ENCODE assay signal across 10 mouse cellular contexts in the genomic region with DNA sequence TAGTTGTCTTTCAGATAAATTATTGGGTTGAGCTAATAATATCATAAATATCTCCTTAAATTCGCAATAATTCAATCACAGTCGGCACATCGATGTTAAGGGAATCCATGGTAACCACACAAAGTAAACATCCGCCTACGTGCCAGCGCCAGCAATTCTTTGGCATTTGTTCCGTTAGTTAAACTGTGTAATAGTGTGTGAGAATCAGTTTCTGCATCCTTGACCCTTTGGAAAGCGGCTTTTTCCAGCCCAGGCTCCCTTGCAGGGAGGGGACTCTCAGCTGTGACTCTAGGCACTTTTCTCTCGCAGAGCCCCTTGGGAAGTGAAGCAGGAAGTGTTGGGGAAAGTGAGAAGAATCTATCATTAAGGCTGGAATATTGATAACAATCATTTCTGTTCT.
A peak's percentile ranks its signal among the peaks of the same experiment; 100 is the strongest.
DNase-seq lines count a peak whose midpoint lies in the region; ATAC-seq lines count a peak whose summit lies in the region.
"Had no signal": no experiment of that assay in that cellular context is flagged by ENCODE, and none has a peak within 500 bp of the region (broad histone marks: within the 10 kb centered on the region; RNA-seq: fewer than 3 reads in every experiment).

No protein-coding gene starts in this region.

- ATAC-seq in forebrain, embryonic 11.5 days (replicated peaks; ENCODE audit: low FRiP score): peak; percentile 67
- ATAC-seq in midbrain, embryonic 16.5 days: peak; percentile 65; the same call in 1 of the 2 replicates
- ATAC-seq in intestine, embryonic 15.5 days: no peak
- no peak for ATAC-seq in granulocyte monocyte progenitor cell, adult 5-6 weeks (replicated peaks; ENCODE audit: poor library complexity, severe bottlenecking)

- DNase-seq in kidney, postnatal 10 days: peak; percentile 31
- DNase-seq in kidney, postnatal 25 days: no peak
- no peak for DNase-seq in forebrain, embryonic 11.5 days (ENCODE audit: low spot score)
- DNase-seq in layer of hippocampus, adult 18-20 months (ENCODE audit: low spot score in 2 of 2): peak; percentile 29 to 80
- no peak for DNase-seq in frontal cortex, postnatal 10 days (ENCODE audit: low spot score in 2 of 2)

- 31% methylated on average over 9 of the region's 9 CpGs for WGBS in forebrain, embryonic 11.5 days
- WGBS in midbrain, embryonic 16.5 days: 10% methylated on average over 9 of the region's 9 CpGs
- WGBS in intestine, embryonic 15.5 days: 42% methylated on average over 9 of the region's 9 CpGs

- H3K27me3 ChIP-seq in forebrain, embryonic 11.5 days (ENCODE audit: control insufficient read depth, insufficient read depth, low read length): no peaks in the 10 kb centered on the region
- H3K27me3 ChIP-seq in midbrain, embryonic 16.5 days (ENCODE audit: control insufficient read depth, insufficient read depth, low read depth, low read length): no peaks in the 10 kb centered on the region
- no peaks in the 10 kb centered on the region for H3K27me3 ChIP-seq in intestine, embryonic 15.5 days (replicated peaks)
- H3K27me3 ChIP-seq: embryonic facial prominence, embryonic 12.5 days had no signal

- H3K4me3 ChIP-seq in forebrain, embryonic 11.5 days (ENCODE audit: low read depth, low read length): no peak overlapping the region
- no peak overlapping the region for H3K4me3 ChIP-seq in midbrain, embryonic 16.5 days (ENCODE audit: low read depth, low read length)
- no peak overlapping the region for H3K4me3 ChIP-seq in intestine, embryonic 15.5 days (replicated peaks)
- H3K4me3 ChIP-seq: embryonic facial prominence, embryonic 12.5 days had no signal

- no peak overlapping the region for H3K9ac ChIP-seq in forebrain, embryonic 11.5 days (ENCODE audit: low read length)
- no peak overlapping the region for H3K9ac ChIP-seq in midbrain, embryonic 16.5 days (ENCODE audit: low read depth, low read length)
- H3K9ac ChIP-seq in intestine, embryonic 15.5 days: no peak overlapping the region
- H3K9ac ChIP-seq: embryonic facial prominence, embryonic 12.5 days had no signal

- H3K9me3 ChIP-seq in forebrain, embryonic 11.5 days (ENCODE audit: control insufficient read depth, low read length): no peaks in the 10 kb centered on the region
- no peaks in the 10 kb centered on the region for H3K9me3 ChIP-seq in midbrain, embryonic 16.5 days (replicated peaks; ENCODE audit: control insufficient read depth, low read length, poor library complexity, severe bottlenecking)
- H3K9me3 ChIP-seq in intestine, embryonic 15.5 days: no peaks in the 10 kb centered on the region
- H3K9me3 ChIP-seq: embryonic facial prominence, embryonic 12.5 days; G1E had no signal

- no peaks in the 10 kb centered on the region for H3K36me3 ChIP-seq in forebrain, embryonic 11.5 days (ENCODE audit: control insufficient read depth, insufficient read depth, low read length)
- no peaks in the 10 kb centered on the region for H3K36me3 ChIP-seq in midbrain, embryonic 16.5 days (ENCODE audit: control insufficient read depth, insufficient read depth, low read length)
- H3K36me3 ChIP-seq in intestine, embryonic 15.5 days: no peaks in the 10 kb centered on the region
- H3K36me3 ChIP-seq: embryonic facial prominence, embryonic 12.5 days had no signal

- no peak overlapping the region for H3K27ac ChIP-seq in forebrain, embryonic 11.5 days (ENCODE audit: low read depth, low read length)
- no peak overlapping the region for H3K27ac ChIP-seq in midbrain, embryonic 16.5 days (ENCODE audit: low read length)
- no peak overlapping the region for H3K27ac ChIP-seq in intestine, embryonic 15.5 days
- H3K27ac ChIP-seq: embryonic facial prominence, embryonic 12.5 days had no signal

- peaks cover 9% of the 10 kb centered on the region; the same call in 1 of the 2 replicates for H3K4me1 ChIP-seq in forebrain, embryonic 11.5 days (replicated peaks; ENCODE audit: control insufficient read depth, insufficient read depth, low read length)
- H3K4me1 ChIP-seq in midbrain, embryonic 16.5 days (ENCODE audit: control insufficient read depth, insufficient read depth, low read length): peaks cover 7% of the 10 kb centered on the region
- H3K4me1 ChIP-seq in intestine, embryonic 15.5 days (replicated peaks): no peaks in the 10 kb centered on the region
- H3K4me1 ChIP-seq: embryonic facial prominence, embryonic 12.5 days had no signal

- H3K4me2 ChIP-seq in forebrain, embryonic 11.5 days (ENCODE audit: low read depth, low read length, severe bottlenecking): peak overlapping the region; percentile 26; the same call in 1 of the 2 replicates
- H3K4me2 ChIP-seq in midbrain, embryonic 16.5 days (ENCODE audit: low read length): peak overlapping the region; percentile 34
- no peak overlapping the region for H3K4me2 ChIP-seq in intestine, embryonic 15.5 days (replicated peaks)
- H3K4me2 ChIP-seq: embryonic facial prominence, embryonic 12.5 days had no signal

Comparison
In these comparisons a context has a peak if more than half of its experiments do, and no peak if none do; other contexts are left out.
1. DNase-seq: peak in kidney, postnatal 10 days (single experiment) and layer of hippocampus, adult 18-20 months (2 of 2); none in kidney, postnatal 25 days (0 of 2), forebrain, embryonic 11.5 days (single experiment) and frontal cortex, postnatal 10 days (0 of 2).
2. ATAC-seq: peak in forebrain, embryonic 11.5 days (single experiment) and midbrain, embryonic 16.5 days (single experiment); none in intestine, embryonic 15.5 days (single experiment) and granulocyte monocyte progenitor cell, adult 5-6 weeks (single experiment).